In genomic region chr3:121552723-121553122, GRCm38 (mm10) we compare ENCODE assay signal across 23 mouse cellular contexts. TPM values are rescaled to one million over a fixed set of nuclear protein-coding genes. Genes with fewer than 3 reads are reported as not detected.
DNase-seq lines count a peak whose midpoint lies in the region; ATAC-seq and TF ChIP-seq lines count a peak whose summit lies in the region.
"Had no signal": no experiment of that assay in that cellular context is flagged by ENCODE, and none has a peak within 500 bp of the region (broad histone marks: within the 10 kb centered on the region; RNA-seq: fewer than 3 reads in every experiment).

No protein-coding gene starts in this region.

- TF ChIP-seq CTCF in kidney, adult 2 months (conservative IDR thresholded peaks at IDR 0.05; ENCODE audit: insufficient read depth, insufficient read length, low read depth, low read length): no peak
- no peak for TF ChIP-seq CTCF in lung, adult 2 months (IDR thresholded peaks at IDR 0.05; ENCODE audit: insufficient read depth, low read length)

- no peaks in the 10 kb centered on the region for H3K27me3 ChIP-seq in kidney, adult 2 months (replicated peaks; ENCODE audit: control insufficient read depth, insufficient read depth, low read length)
- H3K27me3 ChIP-seq in lung, embryonic 16.5 days (ENCODE audit: control insufficient read depth, insufficient read depth, low read depth, low read length): no peaks in the 10 kb centered on the region
- H3K27me3 ChIP-seq in embryonic facial prominence, embryonic 15.5 days: no peaks in the 10 kb centered on the region
- H3K27me3 ChIP-seq in myocyte (ENCODE audit: control insufficient read depth, insufficient read depth, insufficient read length): no peaks in the 10 kb centered on the region
- H3K27me3 ChIP-seq: hindbrain, embryonic 15.5 days; liver, embryonic 15.5 days had no signal

- H3K9ac ChIP-seq in lung, embryonic 16.5 days (ENCODE audit: low read length): peak overlapping the region; percentile 40; the same call in 1 of the 2 replicates
- H3K9ac ChIP-seq in embryonic facial prominence, embryonic 15.5 days: no peak overlapping the region
- H3K9ac ChIP-seq: forebrain, postnatal 0 days; hindbrain, embryonic 15.5 days; liver, embryonic 15.5 days had no signal

- no peaks in the 10 kb centered on the region for H3K36me3 ChIP-seq in kidney, adult 2 months (ENCODE audit: control insufficient read depth, insufficient read depth, low read length)
- no peaks in the 10 kb centered on the region for H3K36me3 ChIP-seq in lung, embryonic 16.5 days (ENCODE audit: control insufficient read depth, insufficient read depth, low read length)
- H3K36me3 ChIP-seq in embryonic facial prominence, embryonic 15.5 days: no peaks in the 10 kb centered on the region
- no peaks in the 10 kb centered on the region for H3K36me3 ChIP-seq in myocyte (ENCODE audit: control insufficient read depth, insufficient read depth)
- H3K36me3 ChIP-seq: forebrain, embryonic 10.5 days; hindbrain, embryonic 15.5 days; liver, embryonic 15.5 days had no signal

- no peaks in the 10 kb centered on the region for H3K4me1 ChIP-seq in kidney, adult 2 months (ENCODE audit: control insufficient read depth, insufficient read depth, low read length)
- peaks cover 14% of the 10 kb centered on the region for H3K4me1 ChIP-seq in lung, embryonic 16.5 days (replicated peaks; ENCODE audit: control insufficient read depth, insufficient read depth, low read length)
- peaks cover 10% of the 10 kb centered on the region for H3K4me1 ChIP-seq in lung, adult 2 months (ENCODE audit: control insufficient read depth, insufficient read depth, low read length)
- peaks cover 7% of the 10 kb centered on the region; the same call in 1 of the 2 replicates for H3K4me1 ChIP-seq in embryonic facial prominence, embryonic 15.5 days
- H3K4me1 ChIP-seq: hindbrain, embryonic 15.5 days had no signal

- no peaks in the 10 kb centered on the region for H3K9me3 ChIP-seq in lung, embryonic 16.5 days (ENCODE audit: control insufficient read depth, low read length)
- H3K9me3 ChIP-seq in embryonic facial prominence, embryonic 15.5 days (replicated peaks): no peaks in the 10 kb centered on the region
- H3K9me3 ChIP-seq: forebrain, embryonic 10.5 days; hindbrain, embryonic 15.5 days; liver, embryonic 15.5 days had no signal

- no peak for TF ChIP-seq POLR2A in kidney, adult 2 months (IDR thresholded peaks at IDR 0.05; ENCODE audit: low read depth, low read length)
- TF ChIP-seq POLR2A in lung, adult 2 months (IDR thresholded peaks at IDR 0.05; ENCODE audit: borderline replicate concordance, extremely low read depth, low read depth, low read length): no peak
- no peak for TF ChIP-seq POLR2A in myocyte (IDR thresholded peaks at IDR 0.05; ENCODE audit: insufficient read length, low read depth)

- H3K4me2 ChIP-seq in lung, embryonic 16.5 days (ENCODE audit: low read depth, low read length): no peak overlapping the region
- H3K4me2 ChIP-seq in embryonic facial prominence, embryonic 15.5 days (replicated peaks): no peak overlapping the region
- H3K4me2 ChIP-seq in myocyte (ENCODE audit: low read depth): peak overlapping the region; percentile 66
- H3K4me2 ChIP-seq: hindbrain, embryonic 15.5 days; liver, embryonic 15.5 days had no signal

- no peak overlapping the region for H3ac ChIP-seq in myocyte (ENCODE audit: control insufficient read depth, insufficient read length)

- H3K79me2 ChIP-seq in myocyte (ENCODE audit: control insufficient read depth, insufficient read depth): no peaks in the 10 kb centered on the region

- H3K4me3 ChIP-seq in kidney, adult 2 months (ENCODE audit: insufficient read depth, low read depth, low read length): no peak overlapping the region
- no peak overlapping the region for H3K4me3 ChIP-seq in lung, embryonic 16.5 days (ENCODE audit: low read length)
- H3K4me3 ChIP-seq in lung, adult 2 months (replicated peaks; ENCODE audit: extremely low read depth, low read depth, low read length): no peak overlapping the region
- no peak overlapping the region for H3K4me3 ChIP-seq in embryonic facial prominence, embryonic 15.5 days (replicated peaks)
- no peak overlapping the region for H3K4me3 ChIP-seq in myocyte
- H3K4me3 ChIP-seq: forebrain, embryonic 10.5 days; hindbrain, embryonic 15.5 days; layer of hippocampus, adult 2 months; liver, embryonic 15.5 days had no signal

- peak; percentile 17 for DNase-seq in kidney, adult 2 months
- no peak for DNase-seq in kidney, postnatal 36 days
- DNase-seq in lung, adult 2 months: no peak
- DNase-seq in urinary bladder, adult 18-20 months (ENCODE audit: low spot score in 2 of 2): no peak
- no peak for DNase-seq in layer of hippocampus, adult 18-20 months (ENCODE audit: low spot score in 2 of 2)
- DNase-seq: B cell, adult 2 months; cerebellum, adult 11-12 months; forebrain, postnatal 0 days; gastrocnemius, postnatal 14 days; heart, postnatal 36 days; liver; right cerebral cortex, adult 18-20 months; right cerebral cortex, postnatal 4 days had no signal

- peak overlapping the region; percentile 8; the same call in 1 of the 2 replicates for H3K27ac ChIP-seq in kidney, adult 2 months (ENCODE audit: insufficient read depth, low read depth, low read length)
- H3K27ac ChIP-seq in lung, embryonic 16.5 days (ENCODE audit: low read length): peak overlapping the region; percentile 58
- H3K27ac ChIP-seq in embryonic facial prominence, embryonic 15.5 days (replicated peaks): peak overlapping the region; percentile 68
- H3K27ac ChIP-seq: forebrain, embryonic 10.5 days; hindbrain, embryonic 15.5 days; layer of hippocampus, adult 2 months; liver, embryonic 15.5 days; macrophage had no signal

- ATAC-seq in lung, embryonic 16.5 days (ENCODE audit: low read depth): peak; percentile 21; the same call in 1 of the 2 replicates
- ATAC-seq in embryonic facial prominence, embryonic 15.5 days (ENCODE audit: insufficient number of reproducible peaks, low FRiP score, low TSS enrichment, low read depth): no peak
- ATAC-seq: forebrain, postnatal 0 days; midbrain, embryonic 16.5 days had no signal

- WGBS in kidney, adult 2 months: 36% methylated on average over 11 of the region's 11 CpGs
- 49% methylated on average over 11 of the region's 11 CpGs for WGBS in lung, embryonic 16.5 days
- WGBS in lung, adult 2 months: 49% methylated on average over 11 of the region's 11 CpGs
- 71% methylated on average over 11 of the region's 11 CpGs for WGBS in embryonic facial prominence, embryonic 15.5 days

TF ChIP-seq in myocyte, 11 proteins besides CTCF, POLR2A, EP300 and RAD21:
- no peak for TF ChIP-seq CEBPB (IDR thresholded peaks at IDR 0.05; ENCODE audit: insufficient read depth, poor library complexity, severe bottlenecking)
- no peak for TF ChIP-seq E2F4 (IDR thresholded peaks at IDR 0.05; ENCODE audit: insufficient read depth)
- TF ChIP-seq MYOD1 (IDR thresholded peaks at IDR 0.05; ENCODE audit: control insufficient read depth in 1 of 3, insufficient read length in 2 of 3, low read depth in 2 of 3): no peak
- no peak for TF ChIP-seq REST (IDR thresholded peaks at IDR 0.05; ENCODE audit: insufficient read depth, insufficient read length)
- TF ChIP-seq MYOG (IDR thresholded peaks at IDR 0.05; ENCODE audit: control insufficient read depth in 1 of 3, insufficient read depth in 1 of 3, insufficient read length in 2 of 3, low read depth in 2 of 3): no peak

RNA-seq across cellular contexts. Expression of gene Slc44a3, which starts 20.5 kb away (rescaled TPM):
- polyA plus RNA-seq in kidney, adult 2 months (2012; rRNA removed): 9.7 and 11.4 TPM in 2 replicates
- polyA plus RNA-seq in lung, embryonic 16.5 days (2015; fragmentation: Nextera tagmentation; extraction: Ambion mirVana): 24.4 and 28.1 TPM in 2 replicates
- 17.6 and 23.2 TPM in 2 replicates for polyA plus RNA-seq in lung, adult 2 months (2012; rRNA removed)
- polyA plus RNA-seq in embryonic facial prominence, embryonic 15.5 days (2015; fragmentation: Nextera tagmentation; extraction: Ambion mirVana): 4.4 and 6.2 TPM in 2 replicates
- 2.3 TPM for polyA plus RNA-seq in myocyte (2012; fragmentation: generic; extraction: Trizol)
- under 1 TPM in 1 of 2 experiments, not detected in 1; 0.13 TPM for total RNA-seq in layer of hippocampus, adult 18-20 months (2021)
- total RNA-seq: layer of hippocampus, adult 2 months; layer of hippocampus, postnatal 25 days had no signal
- polyA plus RNA-seq: macrophage had no signal

Comparison
In these comparisons a context has a peak if more than half of its experiments do, and no peak if none do; other contexts are left out.
1. H3K27ac ChIP-seq: peak in every context shown above with its lines; median percentile 68 in embryonic facial prominence, embryonic 15.5 days; 58 in lung, embryonic 16.5 days; 8 in kidney, adult 2 months.